Mouse (Mus musculus) adrenal gland, postnatal 4 days (tissue): Measurements from ENCODE around the gene Il23r. TPM values are rescaled to one million over a fixed set of nuclear protein-coding genes. Genes with fewer than 3 reads are reported as not detected.
"Not testable (repeated sequence)": the region's sequence is repeated elsewhere in the genome, so short reads cannot be mapped to it uniquely, and the experiment has no call there.

ENCODE experiments used
- DNase-seq, 2 experiments: peaks; one replicate each; pipeline ENCODE4 v3.0.0; 2021 to 2022; ENCODE audit warnings: low spot score in 2 of 2, mixed read lengths in 2 of 2
- long read RNA-seq, 2 experiments: library from polyadenylated mRNA; stranded (forward); transcript quantifications; one replicate each; pipeline ENCODE4 v2.0.0; 2021
- total RNA-seq, 2 experiments: library from RNA; stranded (reverse); gene quantifications; 2 replicates each; pipeline ENCODE4 v1.2.3; 2021

The Il23r gene
- under 1 TPM; 0.28 to 0.39 TPM for total RNA-seq
- long read RNA-seq, experiment 1, result 0 reads
- long read RNA-seq, experiment 2, partial matches to known transcripts, result 0 of 1 reads
- long read RNA-seq, experiment 2, other reads (novel, unspliced or antisense), result 1 of 1 reads

- DNase-seq, result no peak
Observed at GRCm38 (mm10) chr6:67491755-67492154, at the start of gene Il23r. Gene Il23r (minus strand): TSS chr6:67491855.

- no peak for DNase-seq
Observed at GRCm38 (mm10) chr6:67535777-67536054, 44.1 kb upstream of the Il23r start, which contains the start of gene Tacstd2. Gene Tacstd2 (minus strand): TSS chr6:67535796.

- DNase-seq, result no peak
Observed at GRCm38 (mm10) chr6:67535005-67535776, 43.5 kb upstream of the Il23r start.

- DNase-seq, result no peak
Observed at GRCm38 (mm10) chr6:67534191-67535004, 42.7 kb upstream of the Il23r start.

GRCm38 (mm10) chr6:67532665-67533440 lies 41.2 kb upstream of the Il23r start:
- no peak for DNase-seq

GRCm38 (mm10) chr6:67531822-67532162 lies 40.1 kb upstream of the Il23r start:
- no peak for DNase-seq

GRCm38 (mm10) chr6:67530992-67531821 lies 39.6 kb upstream of the Il23r start:
- no peak for DNase-seq

- DNase-seq, result no peak
Observed at GRCm38 (mm10) chr6:67526356-67526755, 34.7 kb upstream of the Il23r start.

- no peak for DNase-seq
Observed at GRCm38 (mm10) chr6:67510752-67511151, 19.1 kb upstream of the Il23r start.

- DNase-seq, result not testable (repeated sequence)
Observed at GRCm38 (mm10) chr6:67501938-67502337, 10.3 kb upstream of the Il23r start.

- no peak for DNase-seq
Observed at GRCm38 (mm10) chr6:67481012-67481411, 10.6 kb downstream of the Il23r start.

- no peak for DNase-seq
Observed at GRCm38 (mm10) chr6:67471242-67471641, 20.4 kb downstream of the Il23r start.

- DNase-seq, result no peak
Observed at GRCm38 (mm10) chr6:67459424-67459823, 32.2 kb downstream of the Il23r start.

- no peak for DNase-seq
Observed at GRCm38 (mm10) chr6:67451330-67451729, 40.3 kb downstream of the Il23r start.

GRCm38 (mm10) chr6:67445866-67446265 lies 45.8 kb downstream of the Il23r start:
- no peak for DNase-seq

- no peak for DNase-seq
Observed at GRCm38 (mm10) chr6:67443124-67443523, 48.5 kb downstream of the Il23r start.

- no peak for DNase-seq
Observed at GRCm38 (mm10) chr6:67437814-67438385, 53.8 kb downstream of the Il23r start.

GRCm38 (mm10) chr6:67437028-67437427 lies 54.6 kb downstream of the Il23r start:
- no peak for DNase-seq

- DNase-seq, result no peak
Observed at GRCm38 (mm10) chr6:67436295-67436694, 55.4 kb downstream of the Il23r start.

GRCm38 (mm10) chr6:67435711-67436110 lies 55.9 kb downstream of the Il23r start:
- DNase-seq, result no peak
